Mouse (Mus musculus): Measurements from ENCODE around the gene Cyfip2. TPM values are rescaled to one million over a fixed set of nuclear protein-coding genes. Genes with fewer than 3 reads are reported as not detected.
A peak's percentile ranks its signal among the peaks of the same experiment; 100 is the strongest.

Cyfip2 gene
- polyA plus RNA-seq, 2 experiments, result 6.5 to 7.8 TPM

DNA sequence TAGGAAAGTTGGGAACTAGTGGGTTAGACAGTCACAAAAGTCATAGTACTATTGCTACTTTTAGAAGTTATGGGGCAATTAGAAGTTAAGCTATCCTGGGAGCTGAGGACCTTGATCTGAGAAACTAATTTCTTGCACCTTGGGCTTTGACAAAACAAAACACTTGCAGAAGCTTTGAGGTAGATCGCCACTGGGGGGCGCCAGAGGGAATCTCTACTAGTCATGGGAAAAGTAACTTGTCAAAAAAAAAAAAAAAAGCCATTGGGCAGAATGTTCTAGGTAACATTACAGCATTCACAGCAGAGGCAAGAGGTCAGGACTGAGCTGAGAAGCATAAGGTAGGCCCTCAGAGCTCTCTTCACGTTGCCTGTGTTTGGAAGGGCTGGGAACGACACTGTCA lies 75.7 kb downstream of the Cyfip2 start:
- H3K36me3 ChIP-seq (ENCODE audit: control insufficient read depth, insufficient read depth, low read length), result peaks cover 7% of the 10 kb centered on the region; the same call in 1 of the 2 replicates
- DNase-seq (ENCODE audit: low spot score) (peak; percentile 68), ATAC-seq (ENCODE audit: low FRiP score, low read depth) (no peak)
- no peaks in the 10 kb centered on the region for H3K9me3 ChIP-seq (ENCODE audit: control insufficient read depth, low read length)
- H3K27me3 ChIP-seq (ENCODE audit: control insufficient read depth, insufficient read depth, low read length), result no peaks in the 10 kb centered on the region
- H3K9ac ChIP-seq (ENCODE audit: low read depth, low read length, severe bottlenecking), result no peak overlapping the region
- H3K4me2 ChIP-seq (replicated peaks; ENCODE audit: low read depth, low read length, severe bottlenecking), result no peak overlapping the region
- no peak for TF ChIP-seq POLR2A (IDR thresholded peaks at IDR 0.05; ENCODE audit: borderline replicate concordance, extremely low read depth, insufficient read depth, insufficient read length)
- no peak overlapping the region for H3K27ac ChIP-seq (replicated peaks; ENCODE audit: low read depth, low read length)
- no peaks in the 10 kb centered on the region for H3K4me1 ChIP-seq (ENCODE audit: control insufficient read depth, insufficient read depth, low read length)
- WGBS, result 48% methylated on average over 4 of the region's 4 CpGs
- no peak overlapping the region for H3K4me3 ChIP-seq (replicated peaks; ENCODE audit: low read length)

DNA sequence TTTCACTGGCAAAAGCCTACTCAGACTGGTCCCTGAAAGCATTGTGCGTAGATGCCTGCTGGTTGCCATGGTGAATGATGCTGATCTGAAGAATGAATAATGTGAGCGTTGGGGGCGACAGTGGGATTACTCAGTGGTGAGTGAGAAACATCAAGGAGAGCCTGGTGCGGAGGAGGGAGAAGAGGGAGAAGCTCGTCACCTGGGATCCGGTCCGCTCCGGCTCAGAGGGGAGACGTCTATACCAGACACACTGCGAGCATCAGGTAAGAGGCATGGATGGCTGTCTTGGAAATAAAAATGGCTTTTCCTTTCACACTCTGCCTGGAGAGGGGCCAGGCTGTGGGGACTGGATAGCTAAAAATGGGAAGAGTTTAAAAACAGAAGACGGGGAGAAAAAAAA lies 77.3 kb downstream of the Cyfip2 start, which contains the start of gene Fndc9:
Fndc9 (plus strand) TSS at position 198 of the 400 bp plus-strand sequence.
- TF ChIP-seq POLR2A (IDR thresholded peaks at IDR 0.05; ENCODE audit: borderline replicate concordance, extremely low read depth, insufficient read depth, insufficient read length), result no peak
- H3K4me1 ChIP-seq (ENCODE audit: control insufficient read depth, insufficient read depth, low read length), result no peaks in the 10 kb centered on the region
- no peak within 1 kb of the TSS for H3K9ac ChIP-seq (ENCODE audit: low read depth, low read length, severe bottlenecking)
- H3K27me3 ChIP-seq (ENCODE audit: control insufficient read depth, insufficient read depth, low read length), result no peaks in the 10 kb centered on the region
- H3K4me2 ChIP-seq (replicated peaks; ENCODE audit: low read depth, low read length, severe bottlenecking), result no peak within 1 kb of the TSS
- H3K27ac ChIP-seq (replicated peaks; ENCODE audit: low read depth, low read length), result no peak within 1 kb of the TSS
- ATAC-seq (ENCODE audit: low FRiP score, low read depth) (no peak), DNase-seq (ENCODE audit: low spot score) (no peak)
- H3K9me3 ChIP-seq (ENCODE audit: control insufficient read depth, low read length), result no peaks in the 10 kb centered on the region
- WGBS, result 72% methylated on average over 11 of the region's 11 CpGs
- no peak within 1 kb of the TSS for H3K4me3 ChIP-seq (replicated peaks; ENCODE audit: low read length)
- peaks cover 3% of the 10 kb centered on the region; the same call in 1 of the 2 replicates for H3K36me3 ChIP-seq (ENCODE audit: control insufficient read depth, insufficient read depth, low read length)

- WGBS, result 79% methylated on average over 4 of the region's 4 CpGs
Measured at GRCm38 (mm10) chr11:46233966-46234365, 78.7 kb downstream of the Cyfip2 start.

GRCm38 (mm10) chr11:46232803-46233202 lies 79.9 kb downstream of the Cyfip2 start:
- 84% methylated on average over 4 of the region's 4 CpGs for WGBS
- no peak for ATAC-seq (ENCODE audit: low FRiP score, low read depth)
- Histone ChIP-seq H3K9me3 (ENCODE audit: control insufficient read depth, low read length) (no peaks in the 10 kb centered on the region), H3K27me3 (ENCODE audit: control insufficient read depth, insufficient read depth, low read length) (no peaks in the 10 kb centered on the region), H3K4me2 (replicated peaks; ENCODE audit: low read depth, low read length, severe bottlenecking) (no peak overlapping the region), H3K4me3 (replicated peaks; ENCODE audit: low read length) (no peak overlapping the region), H3K4me1 (ENCODE audit: control insufficient read depth, insufficient read depth, low read length) (no peaks in the 10 kb centered on the region), H3K27ac (replicated peaks; ENCODE audit: low read depth, low read length) (no peak overlapping the region), H3K9ac (ENCODE audit: low read depth, low read length, severe bottlenecking) (no peak overlapping the region), H3K36me3 (ENCODE audit: control insufficient read depth, insufficient read depth, low read length) (no peaks in the 10 kb centered on the region)
- TF ChIP-seq POLR2A (IDR thresholded peaks at IDR 0.05; ENCODE audit: borderline replicate concordance, extremely low read depth, insufficient read depth, insufficient read length), result no peak
- DNase-seq (ENCODE audit: low spot score), result no peak

More at GRCm38 (mm10) chr11:46233966-46234365, 78.7 kb downstream of the Cyfip2 start:
- no peak overlapping the region for H3K9ac ChIP-seq (ENCODE audit: low read depth, low read length, severe bottlenecking)
- no peaks in the 10 kb centered on the region for H3K9me3 ChIP-seq (ENCODE audit: control insufficient read depth, low read length)
- no peak for TF ChIP-seq POLR2A (IDR thresholded peaks at IDR 0.05; ENCODE audit: borderline replicate concordance, extremely low read depth, insufficient read depth, insufficient read length)
- no peaks in the 10 kb centered on the region for H3K4me1 ChIP-seq (ENCODE audit: control insufficient read depth, insufficient read depth, low read length)
- DNase-seq (ENCODE audit: low spot score) (no peak), ATAC-seq (ENCODE audit: low FRiP score, low read depth) (no peak)
- H3K27me3 ChIP-seq (ENCODE audit: control insufficient read depth, insufficient read depth, low read length), result no peaks in the 10 kb centered on the region
- H3K4me3 ChIP-seq (replicated peaks; ENCODE audit: low read length), result no peak overlapping the region
- no peak overlapping the region for H3K27ac ChIP-seq (replicated peaks; ENCODE audit: low read depth, low read length)
- no peak overlapping the region for H3K4me2 ChIP-seq (replicated peaks; ENCODE audit: low read depth, low read length, severe bottlenecking)
- H3K36me3 ChIP-seq (ENCODE audit: control insufficient read depth, insufficient read depth, low read length), result peaks cover 3% of the 10 kb centered on the region; the same call in 1 of the 2 replicates

- no peaks in the 10 kb centered on the region for H3K9me3 ChIP-seq (ENCODE audit: control insufficient read depth, low read length)
- WGBS, result 73% methylated on average over 6 of the region's 6 CpGs
- ATAC-seq (ENCODE audit: low FRiP score, low read depth) (no peak), DNase-seq (ENCODE audit: low spot score) (no peak)
- no peaks in the 10 kb centered on the region for H3K4me1 ChIP-seq (ENCODE audit: control insufficient read depth, insufficient read depth, low read length)
- no peak overlapping the region for H3K4me3 ChIP-seq (replicated peaks; ENCODE audit: low read length)
- H3K9ac ChIP-seq (ENCODE audit: low read depth, low read length, severe bottlenecking), result no peak overlapping the region
- H3K36me3 ChIP-seq (ENCODE audit: control insufficient read depth, insufficient read depth, low read length), result no peaks in the 10 kb centered on the region
- H3K27me3 ChIP-seq (ENCODE audit: control insufficient read depth, insufficient read depth, low read length), result no peaks in the 10 kb centered on the region
- no peak overlapping the region for H3K4me2 ChIP-seq (replicated peaks; ENCODE audit: low read depth, low read length, severe bottlenecking)
- TF ChIP-seq POLR2A (IDR thresholded peaks at IDR 0.05; ENCODE audit: borderline replicate concordance, extremely low read depth, insufficient read depth, insufficient read length), result no peak
- H3K27ac ChIP-seq (replicated peaks; ENCODE audit: low read depth, low read length), result no peak overlapping the region
Measured at GRCm38 (mm10) chr11:46230184-46230583, 82.5 kb downstream of the Cyfip2 start.

DNA sequence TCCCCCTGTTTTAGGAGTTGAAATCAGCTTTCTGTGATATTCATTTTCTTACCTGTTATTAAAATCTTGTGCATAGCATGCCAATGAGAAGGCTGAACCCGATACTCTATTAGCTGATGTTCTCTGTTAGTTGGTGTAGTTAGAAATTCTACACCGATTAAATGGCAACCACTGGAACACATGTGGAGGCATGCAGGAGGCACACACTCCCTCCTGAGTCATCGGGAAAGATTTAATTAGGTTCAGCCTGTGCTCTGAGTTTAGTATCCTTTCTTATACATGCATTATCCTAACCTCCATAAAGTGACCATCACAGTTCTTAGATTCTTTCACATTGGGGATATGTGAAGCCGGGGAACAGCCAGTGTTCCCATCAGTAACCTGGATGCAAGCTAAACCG lies 87.3 kb downstream of the Cyfip2 start:
- Histone ChIP-seq H3K9ac (ENCODE audit: low read depth, low read length, severe bottlenecking) (no peak overlapping the region), H3K4me2 (replicated peaks; ENCODE audit: low read depth, low read length, severe bottlenecking) (no peak overlapping the region), H3K9me3 (ENCODE audit: control insufficient read depth, low read length) (no peaks in the 10 kb centered on the region), H3K36me3 (ENCODE audit: control insufficient read depth, insufficient read depth, low read length) (no peaks in the 10 kb centered on the region), H3K27me3 (ENCODE audit: control insufficient read depth, insufficient read depth, low read length) (no peaks in the 10 kb centered on the region), H3K4me3 (replicated peaks; ENCODE audit: low read length) (no peak overlapping the region), H3K4me1 (ENCODE audit: control insufficient read depth, insufficient read depth, low read length) (no peaks in the 10 kb centered on the region), H3K27ac (replicated peaks; ENCODE audit: low read depth, low read length) (no peak overlapping the region)
- ATAC-seq (ENCODE audit: low FRiP score, low read depth) (no peak), DNase-seq (ENCODE audit: low spot score) (no peak)
- TF ChIP-seq POLR2A (IDR thresholded peaks at IDR 0.05; ENCODE audit: borderline replicate concordance, extremely low read depth, insufficient read depth, insufficient read length), result no peak
- WGBS, result 51% methylated on average over 5 of the region's 5 CpGs
